Mouse (Mus musculus): ENCODE results near the gene Pid1. TPM values are rescaled to one million over a fixed set of nuclear protein-coding genes. Genes with fewer than 3 reads are reported as not detected.

Pid1 gene
- polyA plus RNA-seq, 1 experiment from 2014 or later: 26.0 TPM

GRCm38 (mm10) chr1:84153943-84154342, 210.0 kb downstream of the Pid1 start:
- Histone ChIP-seq H3K36me3 (replicated peaks; ENCODE audit: control insufficient read depth, insufficient read depth, low read depth, low read length) (no peaks in the 10 kb centered on the region), H3K4me3 (ENCODE audit: low read depth, low read length) (no peak overlapping the region), H3K9me3 (replicated peaks; ENCODE audit: control insufficient read depth, low read length) (no peaks in the 10 kb centered on the region), H3K27ac (replicated peaks; ENCODE audit: low read depth, low read length) (no peak overlapping the region), H3K27me3 (ENCODE audit: control insufficient read depth, insufficient read depth, low read length) (no peaks in the 10 kb centered on the region), H3K9ac (replicated peaks; ENCODE audit: low read length) (no peak overlapping the region), H3K4me2 (ENCODE audit: low read depth, low read length) (no peak overlapping the region), H3K4me1 (ENCODE audit: control insufficient read depth, insufficient read depth, low read length) (no peaks in the 10 kb centered on the region)
- ATAC-seq (replicated peaks; ENCODE audit: insufficient number of reproducible peaks, low FRiP score, low TSS enrichment, low read depth) (no peak), DNase-seq (ENCODE audit: low spot score) (peak; percentile 53)
- 60% methylated on average over 4 of the region's 4 CpGs for WGBS

DNA sequence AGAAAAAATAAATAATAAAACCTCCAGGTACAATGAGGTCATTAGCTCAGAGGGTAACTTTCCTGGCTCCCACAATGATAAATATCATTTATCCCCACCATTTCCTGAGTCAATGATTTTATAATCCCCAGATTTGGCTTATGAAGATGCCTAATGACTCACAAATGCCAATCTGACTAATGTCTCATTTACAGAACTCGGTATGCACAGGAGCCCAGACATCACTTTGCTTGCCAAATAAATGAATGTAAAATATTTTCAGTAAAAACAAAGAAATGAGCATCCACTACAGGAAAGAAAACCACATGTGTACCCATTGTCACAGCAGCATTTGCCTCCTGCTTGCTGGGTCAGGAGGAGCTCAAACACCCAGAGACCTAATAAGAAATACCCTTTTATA, 222.4 kb downstream of the Pid1 start:
- H3K9ac ChIP-seq (replicated peaks; ENCODE audit: low read length): no peak overlapping the region
- H3K4me1 ChIP-seq (ENCODE audit: control insufficient read depth, insufficient read depth, low read length): no peaks in the 10 kb centered on the region
- H3K27ac ChIP-seq (replicated peaks; ENCODE audit: low read depth, low read length): no peak overlapping the region
- WGBS: 82% methylated on average over 1 of the region's 1 CpGs
- ATAC-seq (replicated peaks; ENCODE audit: insufficient number of reproducible peaks, low FRiP score, low TSS enrichment, low read depth): no peak
- DNase-seq (ENCODE audit: low spot score): no peak
- no peaks in the 10 kb centered on the region for H3K9me3 ChIP-seq (replicated peaks; ENCODE audit: control insufficient read depth, low read length)
- H3K36me3 ChIP-seq (replicated peaks; ENCODE audit: control insufficient read depth, insufficient read depth, low read depth, low read length): no peaks in the 10 kb centered on the region
- no peak overlapping the region for H3K4me2 ChIP-seq (ENCODE audit: low read depth, low read length)
- no peak overlapping the region for H3K4me3 ChIP-seq (ENCODE audit: low read depth, low read length)
- H3K27me3 ChIP-seq (ENCODE audit: control insufficient read depth, insufficient read depth, low read length): no peaks in the 10 kb centered on the region

DNA sequence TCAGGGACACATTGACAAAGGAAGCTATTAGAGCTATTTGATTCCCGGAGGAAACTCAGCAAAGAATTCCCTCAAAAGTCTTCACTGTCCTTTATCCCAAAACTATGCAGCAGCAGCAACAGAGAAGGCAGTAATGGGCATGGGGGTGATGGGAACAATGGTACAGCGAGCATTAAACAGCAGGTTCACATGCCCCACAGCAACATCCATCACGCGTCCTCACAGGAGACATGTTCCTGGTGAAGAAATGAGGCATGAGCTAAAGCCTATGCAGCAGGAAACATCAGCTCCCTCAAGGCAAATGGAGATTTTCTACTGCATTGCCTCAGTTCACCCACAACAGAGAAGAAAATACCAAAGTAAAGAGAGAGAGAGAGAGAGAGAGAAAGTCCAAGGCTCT, 231.5 kb downstream of the Pid1 start:
- Histone ChIP-seq H3K4me3 (ENCODE audit: low read depth, low read length) (no peak overlapping the region), H3K27ac (replicated peaks; ENCODE audit: low read depth, low read length) (no peak overlapping the region), H3K36me3 (replicated peaks; ENCODE audit: control insufficient read depth, insufficient read depth, low read depth, low read length) (no peaks in the 10 kb centered on the region), H3K9me3 (replicated peaks; ENCODE audit: control insufficient read depth, low read length) (no peaks in the 10 kb centered on the region), H3K4me2 (ENCODE audit: low read depth, low read length) (no peak overlapping the region), H3K9ac (replicated peaks; ENCODE audit: low read length) (no peak overlapping the region), H3K27me3 (ENCODE audit: control insufficient read depth, insufficient read depth, low read length) (no peaks in the 10 kb centered on the region), H3K4me1 (ENCODE audit: control insufficient read depth, insufficient read depth, low read length) (no peaks in the 10 kb centered on the region)
- no peak for DNase-seq (ENCODE audit: low spot score)
- no peak for ATAC-seq (replicated peaks; ENCODE audit: insufficient number of reproducible peaks, low FRiP score, low TSS enrichment, low read depth)
- 79% methylated on average over 4 of the region's 4 CpGs for WGBS

GRCm38 (mm10) chr1:84131799-84132198, 232.2 kb downstream of the Pid1 start:
- DNase-seq (ENCODE audit: low spot score) (no peak), ATAC-seq (replicated peaks; ENCODE audit: insufficient number of reproducible peaks, low FRiP score, low TSS enrichment, low read depth) (no peak)
- H3K4me1 ChIP-seq (ENCODE audit: control insufficient read depth, insufficient read depth, low read length): no peaks in the 10 kb centered on the region
- no peak overlapping the region for H3K27ac ChIP-seq (replicated peaks; ENCODE audit: low read depth, low read length)
- H3K36me3 ChIP-seq (replicated peaks; ENCODE audit: control insufficient read depth, insufficient read depth, low read depth, low read length): no peaks in the 10 kb centered on the region
- no peaks in the 10 kb centered on the region for H3K27me3 ChIP-seq (ENCODE audit: control insufficient read depth, insufficient read depth, low read length)
- no peak overlapping the region for H3K4me2 ChIP-seq (ENCODE audit: low read depth, low read length)
- no peak overlapping the region for H3K9ac ChIP-seq (replicated peaks; ENCODE audit: low read length)
- no peak overlapping the region for H3K4me3 ChIP-seq (ENCODE audit: low read depth, low read length)
- WGBS: 96% methylated on average over 1 of the region's 1 CpGs
- H3K9me3 ChIP-seq (replicated peaks; ENCODE audit: control insufficient read depth, low read length): no peaks in the 10 kb centered on the region

DNA sequence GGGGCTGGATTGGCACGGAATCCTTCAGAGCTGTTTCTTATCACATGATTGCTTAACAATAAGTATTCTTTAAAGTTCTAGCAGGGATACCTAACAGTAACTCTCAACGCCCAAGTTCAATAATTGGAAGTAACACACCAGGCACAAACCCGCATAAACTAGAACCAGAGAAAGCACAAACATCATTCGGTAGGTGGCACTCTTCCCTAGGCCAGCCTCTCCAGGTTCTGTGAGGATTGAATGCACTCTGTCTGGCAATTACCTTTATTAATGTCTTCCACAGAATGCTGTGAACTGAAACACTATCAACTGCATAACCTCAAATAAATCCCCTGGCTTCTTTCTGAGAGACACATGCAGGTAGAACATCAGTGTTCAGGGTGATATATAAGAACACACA, 235.5 kb downstream of the Pid1 start:
- Histone ChIP-seq H3K9me3 (replicated peaks; ENCODE audit: control insufficient read depth, low read length) (no peaks in the 10 kb centered on the region), H3K27ac (replicated peaks; ENCODE audit: low read depth, low read length) (no peak overlapping the region), H3K36me3 (replicated peaks; ENCODE audit: control insufficient read depth, insufficient read depth, low read depth, low read length) (no peaks in the 10 kb centered on the region), H3K4me1 (ENCODE audit: control insufficient read depth, insufficient read depth, low read length) (no peaks in the 10 kb centered on the region), H3K4me3 (ENCODE audit: low read depth, low read length) (no peak overlapping the region), H3K27me3 (ENCODE audit: control insufficient read depth, insufficient read depth, low read length) (no peaks in the 10 kb centered on the region), H3K9ac (replicated peaks; ENCODE audit: low read length) (no peak overlapping the region), H3K4me2 (ENCODE audit: low read depth, low read length) (no peak overlapping the region)
- ATAC-seq (replicated peaks; ENCODE audit: insufficient number of reproducible peaks, low FRiP score, low TSS enrichment, low read depth): no peak
- DNase-seq (ENCODE audit: low spot score): peak; percentile 47
- WGBS: 66% methylated on average over 4 of the region's 4 CpGs

- ATAC-seq (replicated peaks; ENCODE audit: insufficient number of reproducible peaks, low FRiP score, low TSS enrichment, low read depth): no peak
- Histone ChIP-seq H3K27me3 (ENCODE audit: control insufficient read depth, insufficient read depth, low read length) (no peaks in the 10 kb centered on the region), H3K4me2 (ENCODE audit: low read depth, low read length) (no peak overlapping the region), H3K36me3 (replicated peaks; ENCODE audit: control insufficient read depth, insufficient read depth, low read depth, low read length) (no peaks in the 10 kb centered on the region), H3K27ac (replicated peaks; ENCODE audit: low read depth, low read length) (no peak overlapping the region), H3K4me1 (ENCODE audit: control insufficient read depth, insufficient read depth, low read length) (no peaks in the 10 kb centered on the region), H3K9me3 (replicated peaks; ENCODE audit: control insufficient read depth, low read length) (no peaks in the 10 kb centered on the region), H3K4me3 (ENCODE audit: low read depth, low read length) (no peak overlapping the region), H3K9ac (replicated peaks; ENCODE audit: low read length) (no peak overlapping the region)
- no peak for DNase-seq (ENCODE audit: low spot score)
- 87% methylated on average over 2 of the region's 2 CpGs for WGBS
Measured at GRCm38 (mm10) chr1:84119306-84119705, 244.7 kb downstream of the Pid1 start.

GRCm38 (mm10) chr1:84106756-84107155, 257.2 kb downstream of the Pid1 start:
- Histone ChIP-seq H3K9me3 (replicated peaks; ENCODE audit: control insufficient read depth, low read length) (no peaks in the 10 kb centered on the region), H3K4me2 (ENCODE audit: low read depth, low read length) (no peak overlapping the region), H3K9ac (replicated peaks; ENCODE audit: low read length) (no peak overlapping the region), H3K4me3 (ENCODE audit: low read depth, low read length) (no peak overlapping the region), H3K4me1 (ENCODE audit: control insufficient read depth, insufficient read depth, low read length) (no peaks in the 10 kb centered on the region), H3K27ac (replicated peaks; ENCODE audit: low read depth, low read length) (no peak overlapping the region), H3K36me3 (replicated peaks; ENCODE audit: control insufficient read depth, insufficient read depth, low read depth, low read length) (no peaks in the 10 kb centered on the region), H3K27me3 (ENCODE audit: control insufficient read depth, insufficient read depth, low read length) (no peaks in the 10 kb centered on the region)
- 93% methylated on average over 4 of the region's 4 CpGs for WGBS
- ATAC-seq (replicated peaks; ENCODE audit: insufficient number of reproducible peaks, low FRiP score, low TSS enrichment, low read depth): no peak
- DNase-seq (ENCODE audit: low spot score): no peak

- no peak for ATAC-seq (replicated peaks; ENCODE audit: insufficient number of reproducible peaks, low FRiP score, low TSS enrichment, low read depth)
- Histone ChIP-seq H3K36me3 (replicated peaks; ENCODE audit: control insufficient read depth, insufficient read depth, low read depth, low read length) (no peaks in the 10 kb centered on the region), H3K27me3 (ENCODE audit: control insufficient read depth, insufficient read depth, low read length) (no peaks in the 10 kb centered on the region), H3K4me1 (ENCODE audit: control insufficient read depth, insufficient read depth, low read length) (no peaks in the 10 kb centered on the region), H3K27ac (replicated peaks; ENCODE audit: low read depth, low read length) (no peak overlapping the region), H3K4me2 (ENCODE audit: low read depth, low read length) (no peak overlapping the region), H3K9ac (replicated peaks; ENCODE audit: low read length) (no peak overlapping the region), H3K9me3 (replicated peaks; ENCODE audit: control insufficient read depth, low read length) (no peaks in the 10 kb centered on the region), H3K4me3 (ENCODE audit: low read depth, low read length) (no peak overlapping the region)
- 82% methylated on average over 2 of the region's 2 CpGs for WGBS
- peak; percentile 35 for DNase-seq (ENCODE audit: low spot score)
Measured at GRCm38 (mm10) chr1:84102052-84102451, 261.9 kb downstream of the Pid1 start.

Measured in embryonic facial prominence, embryonic 11.5 days (tissue).